Mouse (Mus musculus): ENCODE data around the gene Map4k1. TPM values are rescaled to one million over a fixed set of nuclear protein-coding genes. Genes with fewer than 3 reads are reported as not detected.
A peak's percentile ranks its signal among the peaks of the same experiment; 100 is the strongest.

The Map4k1 gene
- polyA plus RNA-seq, 1 experiment: 270 TPM

DNA sequence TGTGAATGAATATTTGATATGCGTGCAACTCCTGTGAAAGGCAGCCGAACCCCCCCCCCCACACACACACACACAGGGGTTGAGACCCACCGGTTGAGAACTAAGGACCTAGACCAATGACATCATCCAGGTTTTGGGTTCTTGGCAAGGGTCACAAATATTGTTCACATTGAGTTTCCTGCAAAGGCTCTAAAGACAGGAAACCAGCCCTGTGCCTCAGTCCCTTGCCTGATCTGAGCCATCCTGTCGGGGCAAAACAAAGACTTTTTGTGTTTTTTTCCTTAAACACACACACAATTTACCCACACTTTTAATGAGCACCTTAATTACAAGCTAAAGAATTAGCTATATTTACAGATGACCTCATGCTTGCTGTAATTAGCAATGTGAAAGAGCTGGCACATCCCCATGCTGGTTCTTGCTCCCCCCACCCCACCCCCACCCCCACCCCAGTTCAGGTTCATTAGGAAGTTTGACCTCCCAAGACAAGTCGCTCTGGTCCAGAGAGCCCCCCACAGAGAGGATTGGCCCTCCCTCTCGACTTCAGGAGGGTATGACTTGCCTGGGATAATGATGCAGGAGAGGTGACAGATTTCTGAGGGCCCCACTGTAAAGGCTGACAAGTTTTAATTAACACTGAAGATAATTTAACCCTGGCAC, 37.0 kb upstream of the Map4k1 start:
- H3K36me3 ChIP-seq (replicated peaks; ENCODE audit: low read length): peaks cover 80% of the 10 kb centered on the region
- TF ChIP-seq FLI1 (IDR thresholded peaks at IDR 0.05; ENCODE audit: low read length) (no peak), GATA1 (IDR thresholded peaks at IDR 0.05; ENCODE audit: borderline replicate concordance, low read length) (no peak)
- H3K4me1 ChIP-seq: peaks cover 99% of the 10 kb centered on the region
- peak overlapping the region; percentile 59 for H3K4me3 ChIP-seq (replicated peaks)
- H3K27me3 ChIP-seq (replicated peaks): no peaks in the 10 kb centered on the region
- H3K9me3 ChIP-seq: no peaks in the 10 kb centered on the region

DNA sequence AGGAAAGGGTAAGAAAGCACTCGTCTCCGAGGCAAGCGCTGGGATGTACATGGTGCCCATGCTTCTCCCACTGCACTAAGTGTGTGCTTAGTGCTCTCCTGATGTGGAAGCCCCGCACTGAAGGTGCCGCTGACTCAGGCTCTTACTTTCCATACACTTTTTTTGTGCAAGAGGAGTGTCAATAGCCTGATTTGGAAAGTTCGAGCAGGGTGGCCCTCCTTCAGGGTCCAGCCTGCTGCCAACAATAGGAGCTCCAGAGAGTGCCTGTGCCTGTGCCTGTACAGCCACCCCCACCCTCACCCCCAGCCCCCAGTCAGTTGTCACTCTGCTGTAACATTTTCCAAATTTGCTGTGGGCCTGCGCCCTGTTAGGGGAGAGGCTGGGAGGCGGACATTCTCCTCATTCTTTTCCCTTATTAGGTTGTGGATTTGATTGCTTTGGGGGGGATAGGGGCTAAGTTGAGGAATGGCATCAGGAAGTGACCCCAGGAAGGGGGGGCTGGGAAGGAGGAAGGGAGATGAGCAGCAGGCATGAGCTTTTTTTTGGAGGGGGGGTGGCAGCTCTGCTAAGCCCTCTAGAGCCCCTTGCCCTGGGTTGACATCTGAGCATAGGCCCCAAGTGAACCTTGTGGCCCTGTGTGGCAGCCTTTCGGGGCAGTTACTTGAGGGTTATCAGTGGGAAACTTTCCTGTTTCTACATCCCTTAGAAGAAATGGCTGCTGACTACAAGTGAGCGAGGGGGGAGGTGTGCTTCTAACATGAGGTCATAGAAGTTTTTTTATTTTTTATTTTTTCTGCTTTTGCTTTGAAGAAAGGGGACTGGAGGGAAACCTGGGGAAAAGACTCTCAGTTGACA, 36.2 kb upstream of the Map4k1 start:
- H3K36me3 ChIP-seq (replicated peaks; ENCODE audit: low read length): peaks cover 80% of the 10 kb centered on the region
- H3K4me1 ChIP-seq: peaks cover 99% of the 10 kb centered on the region
- H3K4me3 ChIP-seq (replicated peaks): peak overlapping the region; percentile 77
- TF ChIP-seq FLI1 (IDR thresholded peaks at IDR 0.05; ENCODE audit: low read length): no peak
- TF ChIP-seq GATA1 (IDR thresholded peaks at IDR 0.05; ENCODE audit: borderline replicate concordance, low read length): no peak
- H3K9me3 ChIP-seq: no peaks in the 10 kb centered on the region
- H3K27me3 ChIP-seq (replicated peaks): no peaks in the 10 kb centered on the region

DNA sequence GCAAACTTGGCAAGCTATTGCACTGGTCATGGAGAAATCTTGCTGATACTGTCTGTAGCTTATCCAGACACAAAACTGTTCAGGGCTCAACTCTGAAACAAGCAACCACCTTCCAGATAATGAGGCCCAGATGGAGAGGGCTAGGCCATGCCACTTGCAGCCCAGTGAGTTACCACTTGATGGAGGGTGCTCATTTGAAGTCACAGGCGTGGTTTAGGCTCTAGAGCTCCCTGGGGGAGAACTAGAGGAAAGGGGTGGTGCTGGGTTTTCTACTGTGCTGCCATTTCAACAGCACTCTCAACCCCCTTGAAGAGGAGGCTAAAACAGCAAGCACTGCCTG, 35.6 kb upstream of the Map4k1 start:
- H3K9me3 ChIP-seq: no peaks in the 10 kb centered on the region
- H3K4me3 ChIP-seq (replicated peaks): peak overlapping the region; percentile 77
- peaks cover 99% of the 10 kb centered on the region for H3K4me1 ChIP-seq
- TF ChIP-seq GATA1 (IDR thresholded peaks at IDR 0.05; ENCODE audit: borderline replicate concordance, low read length) (no peak), FLI1 (IDR thresholded peaks at IDR 0.05; ENCODE audit: low read length) (no peak)
- no peaks in the 10 kb centered on the region for H3K27me3 ChIP-seq (replicated peaks)
- H3K36me3 ChIP-seq (replicated peaks; ENCODE audit: low read length): peaks cover 80% of the 10 kb centered on the region

DNA sequence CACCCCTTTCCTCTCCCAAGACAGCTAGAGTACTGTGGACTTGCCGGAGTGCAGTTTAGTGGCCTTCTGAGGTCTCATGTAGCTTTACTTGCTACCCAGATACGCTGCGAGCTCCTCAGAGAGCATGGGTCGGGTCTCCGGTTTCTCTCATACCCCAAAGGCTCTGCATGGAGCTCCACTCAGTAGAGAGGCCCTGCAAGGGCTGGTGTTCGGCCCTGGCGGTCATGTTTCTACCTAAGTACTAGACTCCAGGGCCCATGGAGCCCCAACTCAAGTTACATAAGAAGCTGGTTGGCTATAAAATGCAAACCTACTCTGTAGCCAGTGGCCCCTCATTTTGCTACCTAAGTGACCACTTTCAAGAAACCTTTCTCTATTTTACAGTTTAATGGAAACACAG, 33.1 kb upstream of the Map4k1 start:
- Histone ChIP-seq H3K9me3 (no peaks in the 10 kb centered on the region), H3K36me3 (replicated peaks; ENCODE audit: low read length) (peaks cover 77% of the 10 kb centered on the region), H3K4me3 (replicated peaks) (no peak overlapping the region), H3K27me3 (replicated peaks) (no peaks in the 10 kb centered on the region), H3K4me1 (peaks cover 100% of the 10 kb centered on the region)
- no peak for TF ChIP-seq GATA1 (IDR thresholded peaks at IDR 0.05; ENCODE audit: borderline replicate concordance, low read length)
- TF ChIP-seq FLI1 (IDR thresholded peaks at IDR 0.05; ENCODE audit: low read length): no peak

DNA sequence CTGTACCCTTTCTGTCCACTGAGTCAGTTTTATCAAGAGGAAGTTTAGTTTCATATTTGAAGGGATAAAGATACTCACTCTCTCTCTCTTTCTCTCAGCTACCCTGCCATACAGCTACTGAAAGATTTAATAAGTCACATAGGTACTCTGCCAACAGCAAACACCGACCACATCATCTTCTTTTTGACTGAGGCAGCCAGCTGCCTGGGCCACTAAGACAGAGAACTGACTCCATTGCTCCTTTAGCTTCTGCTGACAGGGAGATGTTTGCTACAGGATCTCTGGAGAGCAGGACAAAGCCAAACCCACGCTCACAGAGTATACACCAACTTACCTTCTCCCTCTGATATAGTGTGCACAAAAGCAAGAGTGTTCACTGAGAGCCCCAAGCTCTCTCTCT, 32.6 kb upstream of the Map4k1 start:
- Histone ChIP-seq H3K9me3 (no peaks in the 10 kb centered on the region), H3K36me3 (replicated peaks; ENCODE audit: low read length) (peaks cover 79% of the 10 kb centered on the region), H3K4me3 (replicated peaks) (no peak overlapping the region), H3K27me3 (replicated peaks) (no peaks in the 10 kb centered on the region), H3K4me1 (peaks cover 100% of the 10 kb centered on the region)
- TF ChIP-seq FLI1 (IDR thresholded peaks at IDR 0.05; ENCODE audit: low read length) (no peak), GATA1 (IDR thresholded peaks at IDR 0.05; ENCODE audit: borderline replicate concordance, low read length) (no peak)

- no peaks in the 10 kb centered on the region for H3K9me3 ChIP-seq
- H3K4me3 ChIP-seq (replicated peaks): no peak overlapping the region
- TF ChIP-seq FLI1 (IDR thresholded peaks at IDR 0.05; ENCODE audit: low read length) (no peak), GATA1 (IDR thresholded peaks at IDR 0.05; ENCODE audit: borderline replicate concordance, low read length) (no peak)
- peaks cover 100% of the 10 kb centered on the region for H3K4me1 ChIP-seq
- peaks cover 85% of the 10 kb centered on the region for H3K36me3 ChIP-seq (replicated peaks; ENCODE audit: low read length)
- H3K27me3 ChIP-seq (replicated peaks): no peaks in the 10 kb centered on the region
Observed at GRCm38 (mm10) chr7:28950346-28951037, 31.4 kb upstream of the Map4k1 start.

GRCm38 (mm10) chr7:28951764-28952163, 30.1 kb upstream of the Map4k1 start:
- Histone ChIP-seq H3K9me3 (no peaks in the 10 kb centered on the region), H3K36me3 (replicated peaks; ENCODE audit: low read length) (peaks cover 84% of the 10 kb centered on the region), H3K27me3 (replicated peaks) (no peaks in the 10 kb centered on the region), H3K4me3 (replicated peaks) (no peak overlapping the region), H3K4me1 (peaks cover 100% of the 10 kb centered on the region)
- TF ChIP-seq GATA1 (IDR thresholded peaks at IDR 0.05; ENCODE audit: borderline replicate concordance, low read length): no peak
- no peak for TF ChIP-seq FLI1 (IDR thresholded peaks at IDR 0.05; ENCODE audit: low read length)

- Histone ChIP-seq H3K27me3 (replicated peaks) (no peaks in the 10 kb centered on the region), H3K4me1 (peaks cover 100% of the 10 kb centered on the region), H3K36me3 (replicated peaks; ENCODE audit: low read length) (peaks cover 80% of the 10 kb centered on the region)
Observed at GRCm38 (mm10) chr7:28952786-28953185, 29.1 kb upstream of the Map4k1 start.

DNA sequence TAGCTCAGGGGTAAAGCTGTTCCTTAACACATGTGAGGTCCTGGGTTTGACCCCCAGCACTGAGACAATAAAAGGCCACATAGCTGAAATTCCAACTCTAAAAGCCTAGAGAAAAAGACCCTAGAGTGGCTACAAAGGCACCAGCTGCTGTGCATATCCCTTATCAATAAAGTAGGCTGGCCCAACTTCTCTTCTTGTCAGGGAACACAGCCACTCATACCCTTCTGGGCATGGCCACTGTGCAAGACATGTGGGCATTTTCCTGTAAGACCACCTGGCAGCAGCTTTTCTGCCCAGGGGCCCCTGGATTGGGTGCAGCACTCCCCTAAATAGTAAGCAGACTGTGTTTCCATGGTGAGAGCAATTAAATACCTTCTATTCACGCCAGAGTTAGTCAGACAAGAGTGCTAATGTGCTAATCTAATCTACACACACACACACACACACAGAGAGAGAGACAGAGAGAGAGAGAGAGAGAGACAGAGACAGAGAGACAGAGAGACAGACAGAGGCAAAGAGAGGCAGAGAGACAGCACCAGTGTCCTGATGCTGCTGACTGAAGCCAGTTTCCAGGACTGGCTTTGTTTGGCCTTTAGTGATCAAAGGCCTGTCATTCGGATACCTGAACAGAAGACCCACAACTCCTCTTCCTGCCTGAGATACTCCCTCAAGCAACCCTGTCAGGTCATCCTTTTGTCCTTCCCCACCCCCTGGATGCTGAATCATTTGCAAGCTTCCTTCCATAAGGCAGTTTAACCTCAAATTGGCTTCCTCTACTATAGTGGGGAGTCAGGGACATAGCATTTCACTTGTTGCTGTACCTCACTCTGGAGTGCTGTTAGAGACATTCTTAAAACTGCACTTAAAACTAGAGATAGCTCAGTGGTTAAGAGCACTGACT, 28.1 kb upstream of the Map4k1 start:
- TF ChIP-seq FLI1 (IDR thresholded peaks at IDR 0.05; ENCODE audit: low read length) (no peak), GATA1 (IDR thresholded peaks at IDR 0.05; ENCODE audit: borderline replicate concordance, low read length) (no peak)
- Histone ChIP-seq H3K36me3 (replicated peaks; ENCODE audit: low read length) (peaks cover 72% of the 10 kb centered on the region), H3K9me3 (no peaks in the 10 kb centered on the region), H3K4me3 (replicated peaks) (peak overlapping the region; percentile 54), H3K27me3 (replicated peaks) (no peaks in the 10 kb centered on the region), H3K4me1 (peaks cover 100% of the 10 kb centered on the region)

More at GRCm38 (mm10) chr7:28952786-28953185, 29.1 kb upstream of the Map4k1 start:
- Histone ChIP-seq H3K9me3 (no peaks in the 10 kb centered on the region), H3K4me3 (replicated peaks) (no peak overlapping the region)
- TF ChIP-seq FLI1 (IDR thresholded peaks at IDR 0.05; ENCODE audit: low read length) (no peak), GATA1 (IDR thresholded peaks at IDR 0.05; ENCODE audit: borderline replicate concordance, low read length) (no peak)

All from megakaryocyte, embryonic 14.5 days (primary cell).